Mouse (Mus musculus): ENCODE data around the gene Ankrd22. TPM values are rescaled to one million over a fixed set of nuclear protein-coding genes. Genes with fewer than 3 reads are reported as not detected.

Gene Ankrd22
- total and polyA plus RNA-seq, 2 experiments from 2014 or later: not detected

DNA sequence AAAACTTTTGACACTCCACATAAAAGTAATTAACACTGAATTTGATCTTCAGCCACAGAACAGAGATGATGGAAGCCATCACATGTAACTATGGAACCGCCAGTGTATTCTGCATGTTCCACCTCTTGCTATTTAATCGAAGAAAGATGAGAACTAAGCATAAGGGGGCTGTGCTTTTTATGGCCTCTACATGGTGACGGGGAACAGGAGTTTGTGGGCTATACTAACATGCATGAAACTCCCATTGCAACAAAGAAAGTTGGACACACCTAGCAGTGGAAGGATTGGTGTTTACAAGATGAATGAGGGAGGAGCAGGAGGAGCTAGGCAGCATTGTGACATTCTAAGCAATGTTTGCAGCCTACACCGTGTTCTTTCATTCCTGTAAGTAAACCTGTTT is 65.2 kb downstream of the Ankrd22 start, which contains the start of gene Lipm:
Lipm (plus strand) TSS at position 301 of the 400 bp plus-strand sequence.
- no peaks in the 10 kb centered on the region for H3K4me1 ChIP-seq (ENCODE audit: insufficient read depth)
- no peak within 1 kb of the TSS for H3K4me3 ChIP-seq (ENCODE audit: low read depth, low read length)
- H3K9me3 ChIP-seq (ENCODE audit: low read length): no peaks in the 10 kb centered on the region
- ATAC-seq: no peak
- DNase-seq: no peak
- 84% methylated on average over 4 of the region's 4 CpGs for WGBS
- no peaks in the 10 kb centered on the region for H3K36me3 ChIP-seq (ENCODE audit: insufficient read depth)
- TF ChIP-seq CTCF (IDR thresholded peaks at IDR 0.05; ENCODE audit: low read depth): no peak
- H3K27ac ChIP-seq (ENCODE audit: low read depth, low read length): no peak within 1 kb of the TSS
- H3K27me3 ChIP-seq (ENCODE audit: insufficient read depth, low read length): no peaks in the 10 kb centered on the region
- no peak within 1 kb of the TSS for H3K9ac ChIP-seq
- H3K4me2 ChIP-seq (ENCODE audit: low read depth): no peak within 1 kb of the TSS

DNA sequence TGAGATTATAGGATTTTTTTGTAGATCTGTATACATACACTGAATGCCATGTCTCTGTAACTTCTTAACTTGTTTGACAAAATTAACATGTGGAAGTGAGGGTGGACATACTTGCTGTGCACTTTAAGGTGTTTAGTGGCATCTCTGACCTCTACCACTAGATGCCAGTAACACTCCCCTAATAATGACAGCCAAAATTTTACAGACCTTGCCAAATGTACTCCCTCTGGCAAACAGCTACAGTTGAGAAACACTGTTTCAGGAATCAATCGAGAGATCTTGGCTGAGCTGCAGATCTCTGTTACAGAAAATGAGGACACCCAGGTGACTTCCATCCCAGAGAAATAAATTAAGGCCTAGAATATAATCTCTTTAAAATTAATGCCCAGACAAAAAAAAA is 69.6 kb downstream of the Ankrd22 start:
- Histone ChIP-seq H3K4me3 (ENCODE audit: low read depth, low read length) (no peak overlapping the region), H3K27me3 (ENCODE audit: insufficient read depth, low read length) (no peaks in the 10 kb centered on the region), H3K27ac (ENCODE audit: low read depth, low read length) (no peak overlapping the region), H3K9ac (no peak overlapping the region), H3K4me2 (ENCODE audit: low read depth) (no peak overlapping the region), H3K36me3 (ENCODE audit: insufficient read depth) (no peaks in the 10 kb centered on the region), H3K4me1 (ENCODE audit: insufficient read depth) (no peaks in the 10 kb centered on the region), H3K9me3 (ENCODE audit: low read length) (no peaks in the 10 kb centered on the region)
- ATAC-seq (no peak), DNase-seq (no peak)
- TF ChIP-seq CTCF (IDR thresholded peaks at IDR 0.05; ENCODE audit: low read depth): no peak
- 55% methylated on average over 1 of the region's 1 CpGs for WGBS

GRCm38 (mm10) chr19:34095381-34095780 is 70.5 kb downstream of the Ankrd22 start:
- DNase-seq (no peak), ATAC-seq (no peak)
- no peak overlapping the region for H3K4me2 ChIP-seq (ENCODE audit: low read depth)
- no peaks in the 10 kb centered on the region for H3K9me3 ChIP-seq (ENCODE audit: low read length)
- no peaks in the 10 kb centered on the region for H3K27me3 ChIP-seq (ENCODE audit: insufficient read depth, low read length)
- no peak overlapping the region for H3K9ac ChIP-seq
- no peak overlapping the region for H3K4me3 ChIP-seq (ENCODE audit: low read depth, low read length)
- no peaks in the 10 kb centered on the region for H3K36me3 ChIP-seq (ENCODE audit: insufficient read depth)
- no peaks in the 10 kb centered on the region for H3K4me1 ChIP-seq (ENCODE audit: insufficient read depth)
- H3K27ac ChIP-seq (ENCODE audit: low read depth, low read length): no peak overlapping the region
- no peak for TF ChIP-seq CTCF (IDR thresholded peaks at IDR 0.05; ENCODE audit: low read depth)
- WGBS: 80% methylated on average over 5 of the region's 5 CpGs

DNA sequence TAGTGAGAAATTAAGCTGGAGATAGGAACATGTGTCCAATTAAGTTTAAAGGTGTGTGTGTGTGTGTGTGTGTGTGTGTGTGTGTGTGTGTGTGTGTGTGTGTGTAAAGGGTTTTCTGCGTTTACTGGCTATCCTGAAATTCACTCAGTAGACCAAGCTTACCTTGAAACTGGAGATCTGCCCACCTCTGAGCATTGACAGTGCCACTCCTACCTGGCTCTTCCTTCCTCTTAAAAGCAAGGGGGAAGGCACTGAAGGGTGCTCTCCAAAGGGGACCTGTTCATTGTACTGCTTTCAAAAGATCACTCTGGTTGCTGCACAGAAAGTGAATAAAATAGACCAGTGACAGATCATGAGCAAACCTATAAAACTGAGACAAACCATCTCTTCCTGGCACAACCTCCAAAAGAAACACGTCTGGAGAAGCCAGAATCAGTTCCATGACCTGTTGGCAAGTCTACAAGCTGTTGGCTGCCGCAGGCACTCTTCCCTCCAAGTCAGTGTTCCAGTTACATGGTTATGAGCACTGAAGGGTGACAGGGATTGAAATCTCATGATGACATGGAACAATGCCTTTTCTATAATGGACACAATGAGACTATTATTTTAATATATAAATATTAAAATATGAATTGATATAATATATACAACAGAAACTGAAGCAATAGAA is 76.7 kb downstream of the Ankrd22 start:
- no peak for DNase-seq
- Histone ChIP-seq H3K9me3 (ENCODE audit: low read length) (no peaks in the 10 kb centered on the region), H3K4me2 (ENCODE audit: low read depth) (no peak overlapping the region), H3K4me3 (ENCODE audit: low read depth, low read length) (no peak overlapping the region), H3K27ac (ENCODE audit: low read depth, low read length) (no peak overlapping the region), H3K9ac (no peak overlapping the region), H3K4me1 (ENCODE audit: insufficient read depth) (no peaks in the 10 kb centered on the region), H3K27me3 (ENCODE audit: insufficient read depth, low read length) (no peaks in the 10 kb centered on the region), H3K36me3 (ENCODE audit: insufficient read depth) (no peaks in the 10 kb centered on the region)
- no peak for TF ChIP-seq CTCF (IDR thresholded peaks at IDR 0.05; ENCODE audit: low read depth)
- WGBS: 70% methylated on average over 3 of the region's 3 CpGs
- ATAC-seq: no peak

DNA sequence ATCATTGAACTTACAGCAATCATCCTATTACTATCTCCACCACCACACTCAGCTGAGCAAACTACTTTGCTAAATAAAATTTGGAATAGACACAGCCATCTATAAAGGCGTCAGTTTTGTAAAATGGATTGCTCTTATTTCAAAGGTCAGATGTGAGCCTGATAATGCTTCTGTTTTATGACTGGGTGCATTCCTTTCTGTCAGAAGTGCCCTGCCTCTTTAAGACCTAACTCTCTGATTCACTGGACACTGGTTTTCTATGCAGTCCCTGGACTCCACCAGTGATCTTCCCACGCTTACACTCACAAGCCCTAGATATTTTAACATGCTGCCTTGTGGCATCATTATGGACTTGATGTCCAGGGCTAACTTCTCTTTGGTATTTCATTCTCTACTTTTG is 87.7 kb downstream of the Ankrd22 start:
- no peak overlapping the region for H3K4me2 ChIP-seq (ENCODE audit: low read depth)
- H3K36me3 ChIP-seq (ENCODE audit: insufficient read depth): no peaks in the 10 kb centered on the region
- ATAC-seq (no peak), DNase-seq (no peak)
- H3K27me3 ChIP-seq (ENCODE audit: insufficient read depth, low read length): no peaks in the 10 kb centered on the region
- no peak overlapping the region for H3K9ac ChIP-seq
- TF ChIP-seq CTCF (IDR thresholded peaks at IDR 0.05; ENCODE audit: low read depth): no peak
- WGBS: 87% methylated on average over 2 of the region's 2 CpGs
- no peaks in the 10 kb centered on the region for H3K9me3 ChIP-seq (ENCODE audit: low read length)
- H3K4me3 ChIP-seq (ENCODE audit: low read depth, low read length): no peak overlapping the region
- H3K4me1 ChIP-seq (ENCODE audit: insufficient read depth): no peaks in the 10 kb centered on the region
- no peak overlapping the region for H3K27ac ChIP-seq (ENCODE audit: low read depth, low read length)

DNA sequence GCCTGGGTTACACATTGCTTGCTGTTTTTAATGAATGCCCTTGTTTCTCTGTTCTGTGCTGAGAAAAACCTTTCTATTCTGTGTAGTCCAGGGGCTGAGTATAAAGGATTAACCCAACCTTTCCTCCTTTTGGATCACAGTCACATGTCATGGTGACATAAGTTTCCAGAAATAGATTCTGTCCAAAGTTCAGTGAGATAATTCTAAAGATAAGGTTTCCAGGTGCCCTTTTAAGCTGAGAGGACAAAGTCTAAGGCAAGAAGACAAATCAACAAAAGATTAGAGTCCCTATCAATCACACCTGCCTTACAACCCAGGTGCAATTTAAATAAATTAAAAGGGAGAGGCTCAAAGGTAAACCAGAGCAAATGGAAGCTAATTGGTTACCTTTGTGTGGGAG is 91.6 kb downstream of the Ankrd22 start:
- Histone ChIP-seq H3K27me3 (ENCODE audit: insufficient read depth, low read length) (no peaks in the 10 kb centered on the region), H3K9me3 (ENCODE audit: low read length) (no peaks in the 10 kb centered on the region), H3K4me2 (ENCODE audit: low read depth) (no peak overlapping the region), H3K9ac (no peak overlapping the region), H3K4me3 (ENCODE audit: low read depth, low read length) (no peak overlapping the region), H3K4me1 (ENCODE audit: insufficient read depth) (no peaks in the 10 kb centered on the region), H3K27ac (ENCODE audit: low read depth, low read length) (no peak overlapping the region), H3K36me3 (ENCODE audit: insufficient read depth) (no peaks in the 10 kb centered on the region)
- no peak for ATAC-seq
- DNase-seq: no peak
- no peak for TF ChIP-seq CTCF (IDR thresholded peaks at IDR 0.05; ENCODE audit: low read depth)

Other genes with a start within 250 kb of the Ankrd22 start
- not detected in 2 replicates for gene Lipf, start 204.9 kb downstream of the Ankrd22 start, total RNA-seq (2014; rRNA removed)
- gene Lipf, start 204.9 kb downstream of the Ankrd22 start, polyA plus RNA-seq (2015; fragmentation: Nextera tagmentation; extraction: Ambion mirVana): not detected in 2 replicates
- not detected in 2 replicates for gene Lipk, start 157.8 kb downstream of the Ankrd22 start, total RNA-seq (2014; rRNA removed)
- gene Lipk, start 157.8 kb downstream of the Ankrd22 start, polyA plus RNA-seq (2015; fragmentation: Nextera tagmentation; extraction: Ambion mirVana): not detected in 2 replicates
- gene Lipn, start 98.7 kb downstream of the Ankrd22 start, total RNA-seq (2014; rRNA removed): not detected in 2 replicates
- gene Lipn, start 98.7 kb downstream of the Ankrd22 start, polyA plus RNA-seq (2015; fragmentation: Nextera tagmentation; extraction: Ambion mirVana): not detected in 2 replicates
- gene Lipm, start 65.1 kb downstream of the Ankrd22 start, total RNA-seq (2014; rRNA removed): not detected in 2 replicates
- not detected in 2 replicates for gene Lipm, start 65.1 kb downstream of the Ankrd22 start, polyA plus RNA-seq (2015; fragmentation: Nextera tagmentation; extraction: Ambion mirVana)
- gene Stambpl1, start 26.2 kb upstream of the Ankrd22 start, total RNA-seq (2014; rRNA removed): 22.8 and 23.6 TPM in 2 replicates
- gene Stambpl1, start 26.2 kb upstream of the Ankrd22 start, polyA plus RNA-seq (2015; fragmentation: Nextera tagmentation; extraction: Ambion mirVana): 11.0 and 17.7 TPM in 2 replicates
- gene Acta2, start 89.5 kb upstream of the Ankrd22 start, total RNA-seq (2014; rRNA removed): 3.8 and 11.1 TPM in 2 replicates
- 6.0 and 8.5 TPM in 2 replicates for gene Acta2, start 89.5 kb upstream of the Ankrd22 start, polyA plus RNA-seq (2015; fragmentation: Nextera tagmentation; extraction: Ambion mirVana)
- gene Fas, start 124.6 kb upstream of the Ankrd22 start, total RNA-seq (2014; rRNA removed): 0.77 and 2.5 TPM in 2 replicates
- gene Fas, start 124.6 kb upstream of the Ankrd22 start, polyA plus RNA-seq (2015; fragmentation: Nextera tagmentation; extraction: Ambion mirVana): 0.85 and 0.94 TPM in 2 replicates

Measured in forebrain, postnatal 0 days (tissue).